Mouse (Mus musculus): ENCODE measurements around the gene Cby3. TPM values are rescaled to one million over a fixed set of nuclear protein-coding genes. Genes with fewer than 3 reads are reported as not detected.
A peak's percentile ranks its signal among the peaks of the same experiment; 100 is the strongest.

The Cby3 gene
- total and polyA plus RNA-seq, 2 experiments from 2014 or later: not detected

DNA sequence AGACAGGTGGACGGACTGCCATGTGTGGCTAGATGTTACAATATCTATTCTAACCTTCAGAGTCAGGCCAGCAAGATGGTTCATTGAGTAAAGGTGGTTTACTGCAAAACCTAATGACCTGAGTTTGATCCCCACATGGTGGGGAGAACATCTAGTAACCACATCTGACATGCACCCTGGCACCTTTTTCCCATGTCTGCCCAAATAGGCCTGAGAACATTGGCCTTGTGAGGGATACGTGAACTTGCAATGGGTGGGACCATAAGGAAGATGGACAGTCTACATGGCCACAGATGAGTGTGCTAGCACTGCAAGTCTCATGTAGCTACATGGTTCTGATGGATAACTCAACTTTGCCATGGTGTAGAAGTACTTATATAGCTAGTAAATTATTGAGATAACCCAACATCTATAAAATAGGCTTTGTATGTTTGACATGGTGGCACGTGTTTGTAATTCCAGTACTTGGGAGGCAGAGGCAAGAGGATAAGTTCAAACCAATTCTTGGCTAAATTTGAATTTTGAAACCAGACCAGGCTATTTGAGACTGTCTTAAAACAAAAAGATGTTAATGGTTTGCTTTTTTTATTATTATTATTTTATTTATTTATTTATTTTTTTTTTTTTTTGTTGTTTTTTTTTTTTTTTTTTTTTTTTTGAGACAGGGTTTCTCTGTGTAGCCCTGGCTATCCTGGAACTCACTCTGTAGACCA lies 34.1 kb downstream of the Cby3 start:
- 95% methylated on average over 3 of the region's 3 CpGs for WGBS
- H3K9ac ChIP-seq (replicated peaks; ENCODE audit: low read depth, low read length): no peak overlapping the region
- ATAC-seq (ENCODE audit: insufficient read depth, low read depth) (no peak), DNase-seq (ENCODE audit: low spot score) (no peak)
- H3K9me3 ChIP-seq (replicated peaks; ENCODE audit: control insufficient read depth, low read length): no peaks in the 10 kb centered on the region
- H3K27ac ChIP-seq (ENCODE audit: low read depth): no peak overlapping the region
- peaks cover 8% of the 10 kb centered on the region for H3K4me1 ChIP-seq (ENCODE audit: control insufficient read depth, insufficient read depth)
- no peaks in the 10 kb centered on the region for H3K27me3 ChIP-seq (ENCODE audit: control insufficient read depth, insufficient read depth, low read length)
- no peak overlapping the region for H3K4me3 ChIP-seq (ENCODE audit: low read depth, low read length)
- peaks cover 62% of the 10 kb centered on the region for H3K36me3 ChIP-seq (replicated peaks; ENCODE audit: control insufficient read depth, insufficient read depth, low read length)
- TF ChIP-seq CTCF (IDR thresholded peaks at IDR 0.05; ENCODE audit: low read depth): no peak
- no peak for TF ChIP-seq EP300 (IDR thresholded peaks at IDR 0.05; ENCODE audit: low read depth)
- no peak overlapping the region for H3K4me2 ChIP-seq (ENCODE audit: low read depth, low read length)

DNA sequence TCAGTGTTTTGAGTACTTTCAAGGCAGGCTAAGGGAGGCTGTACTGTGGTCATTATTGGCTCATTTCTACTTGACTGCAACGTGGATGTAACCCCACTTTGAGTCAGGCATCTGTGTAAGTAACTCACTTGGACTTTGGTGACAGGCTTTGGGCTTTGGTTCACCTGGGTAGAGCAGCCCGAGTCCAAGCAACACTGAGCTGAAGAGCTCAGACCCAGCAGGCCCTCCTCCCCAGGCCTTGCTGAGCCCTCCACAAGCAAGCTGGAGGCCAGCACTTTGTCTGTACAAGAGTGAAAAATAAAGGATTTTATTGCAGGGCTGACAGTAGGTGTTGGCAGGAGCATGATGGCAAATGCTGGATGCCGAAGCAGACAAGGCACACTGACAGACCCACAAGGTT lies 34.7 kb downstream of the Cby3 start:
- Histone ChIP-seq H3K36me3 (replicated peaks; ENCODE audit: control insufficient read depth, insufficient read depth, low read length) (peaks cover 64% of the 10 kb centered on the region), H3K27ac (ENCODE audit: low read depth) (no peak overlapping the region), H3K27me3 (ENCODE audit: control insufficient read depth, insufficient read depth, low read length) (no peaks in the 10 kb centered on the region), H3K9me3 (replicated peaks; ENCODE audit: control insufficient read depth, low read length) (no peaks in the 10 kb centered on the region), H3K9ac (replicated peaks; ENCODE audit: low read depth, low read length) (no peak overlapping the region), H3K4me3 (ENCODE audit: low read depth, low read length) (no peak overlapping the region), H3K4me1 (ENCODE audit: control insufficient read depth, insufficient read depth) (peaks cover 8% of the 10 kb centered on the region), H3K4me2 (ENCODE audit: low read depth, low read length) (no peak overlapping the region)
- DNase-seq (ENCODE audit: low spot score) (no peak), ATAC-seq (ENCODE audit: insufficient read depth, low read depth) (no peak)
- 67% methylated on average over 3 of the region's 3 CpGs for WGBS
- TF ChIP-seq CTCF (IDR thresholded peaks at IDR 0.05; ENCODE audit: low read depth): no peak
- TF ChIP-seq EP300 (IDR thresholded peaks at IDR 0.05; ENCODE audit: low read depth): no peak

DNA sequence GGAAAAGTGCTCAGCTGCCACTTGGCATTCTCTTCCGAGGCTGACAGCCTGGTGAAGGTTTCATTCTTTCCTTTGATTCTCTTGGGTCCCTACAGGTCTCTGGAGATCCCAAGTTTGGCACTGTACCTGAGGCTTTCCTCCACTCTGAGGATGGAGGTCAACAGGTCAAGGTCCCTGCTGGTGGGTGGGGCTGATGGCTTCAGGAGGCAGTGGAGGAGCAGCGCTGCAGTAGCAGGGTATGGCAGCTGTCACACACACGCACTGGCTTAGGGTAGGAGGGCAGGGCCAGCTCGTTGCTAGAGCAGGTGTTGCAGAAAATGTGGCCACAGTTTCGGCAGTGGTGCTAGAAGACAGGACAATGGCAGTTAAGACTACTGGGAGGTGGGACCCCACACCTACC lies 35.4 kb downstream of the Cby3 start:
- H3K27me3 ChIP-seq (ENCODE audit: control insufficient read depth, insufficient read depth, low read length): no peaks in the 10 kb centered on the region
- ATAC-seq (ENCODE audit: insufficient read depth, low read depth) (no peak), DNase-seq (ENCODE audit: low spot score) (no peak)
- H3K4me3 ChIP-seq (ENCODE audit: low read depth, low read length): no peak overlapping the region
- H3K36me3 ChIP-seq (replicated peaks; ENCODE audit: control insufficient read depth, insufficient read depth, low read length): peaks cover 67% of the 10 kb centered on the region
- no peak overlapping the region for H3K4me2 ChIP-seq (ENCODE audit: low read depth, low read length)
- no peak for TF ChIP-seq CTCF (IDR thresholded peaks at IDR 0.05; ENCODE audit: low read depth)
- TF ChIP-seq EP300 (IDR thresholded peaks at IDR 0.05; ENCODE audit: low read depth): no peak
- H3K9me3 ChIP-seq (replicated peaks; ENCODE audit: control insufficient read depth, low read length): no peaks in the 10 kb centered on the region
- no peak overlapping the region for H3K27ac ChIP-seq (ENCODE audit: low read depth)
- H3K4me1 ChIP-seq (ENCODE audit: control insufficient read depth, insufficient read depth): peaks cover 8% of the 10 kb centered on the region
- no peak overlapping the region for H3K9ac ChIP-seq (replicated peaks; ENCODE audit: low read depth, low read length)
- 54% methylated on average over 5 of the region's 5 CpGs for WGBS

DNA sequence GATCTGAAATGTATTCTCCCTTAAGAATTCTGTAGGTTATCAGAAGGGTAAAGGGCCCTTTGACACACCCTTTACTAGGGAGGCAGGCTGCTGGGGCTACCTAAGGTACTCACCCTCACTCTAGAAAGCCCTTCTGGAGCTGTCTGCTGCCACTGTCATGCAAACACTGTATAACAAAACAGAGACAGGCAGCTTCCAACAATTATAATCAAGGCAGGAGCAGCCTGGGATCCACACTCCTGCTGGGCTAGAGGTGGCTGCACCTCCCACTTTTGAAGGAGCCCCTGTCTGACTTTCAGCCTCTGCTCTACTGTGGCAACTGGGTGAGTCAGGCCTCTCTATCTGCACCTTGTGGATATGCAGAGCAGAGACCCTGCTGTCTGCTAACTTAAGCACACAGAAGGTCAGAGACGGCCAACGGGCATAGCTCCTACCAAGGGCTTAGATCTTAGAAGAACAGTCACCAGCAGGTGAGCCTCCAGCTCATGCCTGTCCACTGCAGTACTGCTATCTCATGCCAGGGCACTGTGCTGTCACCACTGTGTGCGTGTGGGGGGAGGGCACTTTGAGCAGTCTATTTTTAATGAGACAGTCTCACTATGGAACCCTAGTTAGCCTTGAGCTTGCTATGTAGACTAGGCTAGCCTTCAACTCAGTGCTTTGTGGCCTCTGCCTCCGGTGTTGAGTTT lies 37.2 kb downstream of the Cby3 start:
- Histone ChIP-seq H3K27ac (ENCODE audit: low read depth) (peak overlapping the region; percentile 77), H3K4me1 (ENCODE audit: control insufficient read depth, insufficient read depth) (peaks cover 8% of the 10 kb centered on the region), H3K9me3 (replicated peaks; ENCODE audit: control insufficient read depth, low read length) (no peaks in the 10 kb centered on the region), H3K27me3 (ENCODE audit: control insufficient read depth, insufficient read depth, low read length) (no peaks in the 10 kb centered on the region), H3K4me3 (ENCODE audit: low read depth, low read length) (no peak overlapping the region), H3K9ac (replicated peaks; ENCODE audit: low read depth, low read length) (no peak overlapping the region), H3K4me2 (ENCODE audit: low read depth, low read length) (no peak overlapping the region), H3K36me3 (replicated peaks; ENCODE audit: control insufficient read depth, insufficient read depth, low read length) (peaks cover 64% of the 10 kb centered on the region)
- peak; percentile 48 for DNase-seq (ENCODE audit: low spot score)
- 48% methylated on average over 4 of the region's 4 CpGs for WGBS
- peak; percentile 86 for ATAC-seq (ENCODE audit: insufficient read depth, low read depth)
- TF ChIP-seq CTCF (IDR thresholded peaks at IDR 0.05; ENCODE audit: low read depth): no peak
- TF ChIP-seq EP300 (IDR thresholded peaks at IDR 0.05; ENCODE audit: low read depth): peak; percentile 42; the same call in 1 of the 2 replicates

DNA sequence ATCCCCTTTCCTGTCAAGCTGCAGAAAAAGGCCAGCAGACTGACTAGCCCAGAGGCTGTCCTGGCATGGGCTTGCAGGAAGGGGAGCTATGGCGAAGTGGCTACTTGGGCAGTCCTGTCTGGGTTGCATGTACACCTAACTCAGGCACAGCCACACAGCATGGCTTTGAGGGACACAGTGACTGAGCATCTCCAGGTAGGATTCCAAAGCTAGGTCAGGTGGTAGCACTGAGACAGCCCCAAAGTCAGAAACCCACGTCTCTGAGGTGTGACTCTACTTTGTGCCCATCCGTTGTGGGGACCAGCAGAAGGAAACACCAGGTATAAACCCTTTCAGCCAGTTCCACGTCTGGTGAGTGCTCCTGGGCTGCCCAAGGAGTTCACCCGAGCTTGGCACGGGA lies 39.0 kb downstream of the Cby3 start:
- Histone ChIP-seq H3K4me3 (ENCODE audit: low read depth, low read length) (no peak overlapping the region), H3K36me3 (replicated peaks; ENCODE audit: control insufficient read depth, insufficient read depth, low read length) (peaks cover 64% of the 10 kb centered on the region), H3K4me2 (ENCODE audit: low read depth, low read length) (no peak overlapping the region), H3K9ac (replicated peaks; ENCODE audit: low read depth, low read length) (no peak overlapping the region), H3K27me3 (ENCODE audit: control insufficient read depth, insufficient read depth, low read length) (no peaks in the 10 kb centered on the region), H3K9me3 (replicated peaks; ENCODE audit: control insufficient read depth, low read length) (no peaks in the 10 kb centered on the region), H3K27ac (ENCODE audit: low read depth) (no peak overlapping the region), H3K4me1 (ENCODE audit: control insufficient read depth, insufficient read depth) (peaks cover 8% of the 10 kb centered on the region)
- TF ChIP-seq EP300 (IDR thresholded peaks at IDR 0.05; ENCODE audit: low read depth): no peak
- no peak for TF ChIP-seq CTCF (IDR thresholded peaks at IDR 0.05; ENCODE audit: low read depth)
- ATAC-seq (ENCODE audit: insufficient read depth, low read depth) (no peak), DNase-seq (ENCODE audit: low spot score) (no peak)
- WGBS: 92% methylated on average over 6 of the region's 6 CpGs

Measured in heart, postnatal 0 days (tissue).